Mouse (Mus musculus) spleen, adult 2 months (tissue): ENCODE results near the gene Pxdc1. TPM values are rescaled to one million over a fixed set of nuclear protein-coding genes. Genes with fewer than 3 reads are reported as not detected.
A peak's percentile ranks its signal among the peaks of the same experiment; 100 is the strongest.

ENCODE experiments used
- DNase-seq, 2 experiments: peaks; one replicate each; pipeline versions ENCODE4 v3.0.0 to v3.0.0-alpha.2; 2012 to 2021; ENCODE audit warnings: low spot score in 2 of 2, low read depth in 1 of 2
- H3K27ac ChIP-seq: fragments of 200-500 bp; 2 replicates; pipeline ENCODE4 v1.5.1; 2012; ENCODE audit warnings: low read length, inconsistent platforms; ENCODE audit not compliant: insufficient read depth
- H3K27me3 ChIP-seq: fragments of 200-500 bp; 2 replicates; pipeline ENCODE4 v1.6.1; 2012; ENCODE audit warnings: mild to moderate bottlenecking, moderate library complexity, low read length, inconsistent platforms; ENCODE audit not compliant: control insufficient read depth, insufficient read depth
- H3K36me3 ChIP-seq: fragments of 200-500 bp; 2 replicates; pipeline ENCODE4 v1.6.1; 2012; ENCODE audit warnings: mild to moderate bottlenecking, low read length, inconsistent platforms; ENCODE audit not compliant: control insufficient read depth, insufficient read depth
- H3K4me1 ChIP-seq: fragments of 200-500 bp; 2 replicates; pipeline ENCODE4 v1.6.1; 2011; ENCODE audit warnings: inconsistent platforms; ENCODE audit not compliant: control insufficient read depth, insufficient read depth, insufficient read length
- H3K4me3 ChIP-seq: fragments of 200-500 bp; 2 replicates; pipeline ENCODE4 v1.5.1; 2011; ENCODE audit warnings: mild to moderate bottlenecking, inconsistent platforms; ENCODE audit not compliant: insufficient read depth, insufficient read length; ENCODE audit errors: extremely low read depth
- CTCF ChIP-seq: fragments of 200-500 bp; IDR thresholded peaks from 2 replicates; pipeline ENCODE4 v1.5.1; 2011; ENCODE audit warnings: mild to moderate bottlenecking, inconsistent platforms; ENCODE audit not compliant: insufficient read depth, insufficient read length, insufficient replicate concordance; ENCODE audit errors: extremely low read depth
- POLR2A ChIP-seq: fragments of 200-500 bp; IDR thresholded peaks from 2 replicates; pipeline ENCODE4 v1.6.1; 2011; ENCODE audit warnings: low read depth, low read length, inconsistent platforms
- WGBS: fragments of 180-500 bp; shearing (Covaris S2); methylation state at CpG from one replicate; pipeline ENCODE4 v1.1.7; 2018; 5-methylcytosine and 5-hydroxymethylcytosine counted together
- polyA plus RNA-seq: library from polyadenylated mRNA; depleted of rRNA; stranded (reverse); fragments of >200 nt; gene quantifications from 2 replicates; pipeline ENCODE4 v1.2.3, GENCODE M21; 2012; rRNA removed

Gene Pxdc1
- polyA plus RNA-seq: 41.9 and 47.4 TPM in 2 replicates

DNA sequence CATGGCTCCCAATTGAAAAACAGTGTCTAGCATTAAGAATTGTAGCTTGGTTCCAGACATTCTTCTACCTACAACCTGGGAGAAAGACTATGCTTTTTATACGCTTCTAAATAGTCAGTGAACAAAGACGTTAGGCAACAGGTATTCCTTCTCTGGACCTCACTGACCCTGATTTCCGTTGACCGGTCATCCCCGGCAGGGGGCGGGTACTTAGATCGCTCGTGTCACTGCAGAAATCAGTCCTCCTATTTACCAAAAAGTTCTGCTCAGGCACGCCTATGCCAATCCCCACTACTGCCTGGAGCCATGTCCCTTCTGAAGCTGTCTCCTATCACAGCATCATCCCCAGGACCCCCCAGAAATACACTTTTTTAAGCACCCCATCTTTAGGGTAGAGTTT, at the start of gene Pxdc1:
Gene Pxdc1, minus strand, starts transcription at position 96 of the 400 bp plus-strand sequence.
- H3K27me3 ChIP-seq: peaks cover 5% of the 10 kb centered on the region; the same call in 1 of the 2 replicates
- H3K36me3 ChIP-seq: no peaks in the 10 kb centered on the region; the same call in 1 of the 2 replicates
- H3K4me3 ChIP-seq: peak within 1 kb of the TSS; percentile 82
- 49% methylated on average over 9 of the region's 9 CpGs for WGBS
- no peak for TF ChIP-seq POLR2A
- no peak for TF ChIP-seq CTCF
- H3K4me1 ChIP-seq: peaks cover 10% of the 10 kb centered on the region
- H3K27ac ChIP-seq: peak within 1 kb of the TSS; percentile 89
- DNase-seq: peak in 1 of 2 experiments; percentile 44

DNA sequence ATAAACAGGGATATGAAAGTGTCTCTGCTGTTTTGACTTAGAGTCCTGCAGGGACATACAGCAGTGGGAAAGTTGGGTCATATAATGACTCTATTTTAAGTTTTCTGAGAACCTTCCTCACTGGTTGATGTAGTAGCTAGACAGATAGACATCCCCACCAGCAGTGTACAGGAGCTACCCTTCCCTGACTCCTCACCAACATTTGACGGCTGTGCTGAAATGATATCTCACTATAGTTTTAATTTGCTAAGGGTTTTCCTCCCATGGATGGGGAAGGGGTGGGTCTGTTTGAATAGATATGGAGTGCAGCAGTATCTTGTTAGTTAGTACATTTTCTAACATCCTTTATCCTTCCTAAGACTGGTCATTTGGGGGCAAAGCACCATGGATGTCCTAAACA, 47.3 kb upstream of the Pxdc1 start:
- DNase-seq: no peak
- no peak for TF ChIP-seq CTCF
- TF ChIP-seq POLR2A: no peak
- no peak overlapping the region for H3K4me3 ChIP-seq
- H3K36me3 ChIP-seq: no peaks in the 10 kb centered on the region
- H3K27ac ChIP-seq: no peak overlapping the region
- H3K27me3 ChIP-seq: no peaks in the 10 kb centered on the region
- H3K4me1 ChIP-seq: peaks cover 7% of the 10 kb centered on the region
- WGBS: 78% methylated on average over 1 of the region's 1 CpGs

DNA sequence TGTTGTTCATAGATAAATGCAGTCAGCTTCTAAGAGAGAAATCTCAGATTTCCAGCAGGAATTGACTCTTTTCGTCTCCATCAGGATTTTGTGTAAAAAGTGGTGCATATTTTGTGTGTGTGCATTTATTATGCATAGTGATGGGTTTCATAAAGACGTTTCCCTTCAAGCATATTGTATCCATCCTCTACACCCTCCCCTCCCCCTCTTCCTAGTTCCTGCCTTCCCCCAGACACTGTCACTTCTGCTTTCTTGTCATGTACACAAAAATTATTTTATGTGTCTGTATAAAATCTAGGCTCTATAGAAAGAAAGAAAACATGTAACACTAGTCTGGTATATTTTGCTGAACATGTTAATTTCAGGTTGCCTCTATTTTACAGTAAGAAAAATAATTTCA, 46.8 kb upstream of the Pxdc1 start:
- DNase-seq: no peak
- no peaks in the 10 kb centered on the region for H3K36me3 ChIP-seq
- 29% methylated on average over 2 of the region's 2 CpGs for WGBS
- no peaks in the 10 kb centered on the region for H3K27me3 ChIP-seq
- H3K4me3 ChIP-seq: no peak overlapping the region
- TF ChIP-seq CTCF: no peak
- no peak for TF ChIP-seq POLR2A
- peaks cover 3% of the 10 kb centered on the region for H3K4me1 ChIP-seq
- no peak overlapping the region for H3K27ac ChIP-seq

DNA sequence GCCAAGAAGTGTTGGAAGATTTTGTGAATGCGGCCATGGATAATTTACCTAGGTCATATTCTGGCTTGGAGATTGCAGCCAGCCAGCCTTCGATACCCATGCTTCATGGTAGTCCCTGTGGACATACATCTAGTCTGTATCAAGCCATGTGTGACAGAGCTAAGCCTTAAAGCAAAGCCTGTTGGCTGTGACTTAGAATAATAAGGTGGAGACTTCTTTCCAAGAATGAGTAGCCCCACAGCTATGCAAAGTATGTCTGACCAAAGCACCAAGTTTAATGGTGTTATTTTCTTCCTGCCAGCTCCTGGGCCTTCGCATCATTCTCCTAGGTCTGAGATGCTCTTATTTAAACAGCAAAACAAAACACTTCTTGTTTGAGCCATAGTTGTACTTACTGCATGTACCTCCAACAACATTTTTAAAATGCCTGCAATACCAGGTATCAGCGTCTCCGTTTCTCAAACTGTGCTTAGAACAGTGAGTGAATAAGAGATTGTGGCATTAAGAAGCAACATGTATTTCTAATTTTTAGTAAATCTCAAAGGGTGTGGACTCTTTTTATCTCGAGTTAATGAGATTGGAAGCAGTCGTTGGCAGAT, 43.5 kb upstream of the Pxdc1 start:
- WGBS: 81% methylated on average over 7 of the region's 7 CpGs
- H3K4me1 ChIP-seq: peaks cover 3% of the 10 kb centered on the region; the same call in 1 of the 2 replicates
- TF ChIP-seq POLR2A: no peak
- TF ChIP-seq CTCF: no peak
- no peak overlapping the region for H3K27ac ChIP-seq
- no peaks in the 10 kb centered on the region for H3K36me3 ChIP-seq
- H3K27me3 ChIP-seq: no peaks in the 10 kb centered on the region
- H3K4me3 ChIP-seq: no peak overlapping the region
- no peak for DNase-seq

DNA sequence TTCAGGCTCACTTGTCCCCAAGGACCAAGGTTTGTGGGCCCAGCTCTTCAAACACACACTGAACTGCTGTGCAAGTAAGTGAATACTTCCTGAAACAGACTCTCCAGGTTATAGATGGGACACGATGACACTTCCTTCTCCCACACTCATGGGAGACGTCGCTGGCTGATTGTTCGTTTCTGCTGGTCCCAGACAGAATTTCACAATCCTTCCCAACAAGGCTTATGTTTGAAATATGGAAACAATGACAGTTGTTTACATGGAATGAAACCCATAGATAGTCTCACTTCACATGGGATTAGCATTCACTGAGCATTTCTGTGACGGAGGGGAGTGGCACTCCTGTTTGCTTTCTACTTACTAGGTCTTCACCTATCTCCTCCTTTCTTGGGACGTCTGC, 39.8 kb upstream of the Pxdc1 start:
- Histone ChIP-seq H3K4me3 (no peak overlapping the region), H3K27me3 (no peaks in the 10 kb centered on the region), H3K27ac (no peak overlapping the region), H3K4me1 (peaks cover 20% of the 10 kb centered on the region), H3K36me3 (no peaks in the 10 kb centered on the region)
- TF ChIP-seq CTCF (no peak), POLR2A (no peak)
- no peak for DNase-seq
- WGBS: 73% methylated on average over 6 of the region's 6 CpGs

DNA sequence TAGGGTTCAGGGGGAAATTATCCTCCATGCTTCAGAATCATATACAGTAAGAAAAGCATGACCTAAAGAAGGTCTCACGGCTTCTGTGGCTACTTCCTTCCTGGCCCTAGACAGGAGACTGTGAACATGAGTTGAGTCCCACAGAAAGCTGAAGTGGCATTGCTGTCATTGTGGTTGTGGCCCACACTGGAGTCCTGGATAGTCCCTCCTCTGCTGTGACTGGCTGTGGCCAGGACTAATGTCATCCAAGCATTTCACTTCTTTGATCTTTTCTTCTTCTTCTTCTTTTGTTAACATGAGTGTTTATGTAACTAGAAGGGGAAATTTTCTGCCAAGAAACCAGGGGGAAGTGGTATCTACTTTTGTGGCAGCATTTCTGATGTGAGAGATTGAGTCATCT, 37.8 kb upstream of the Pxdc1 start:
- Histone ChIP-seq H3K4me3 (no peak overlapping the region), H3K27me3 (no peaks in the 10 kb centered on the region), H3K27ac (peak overlapping the region; percentile 44), H3K36me3 (no peaks in the 10 kb centered on the region), H3K4me1 (peaks cover 20% of the 10 kb centered on the region)
- DNase-seq: no peak
- WGBS: 8% methylated on average over 1 of the region's 1 CpGs
- no peak for TF ChIP-seq POLR2A
- TF ChIP-seq CTCF: no peak

DNA sequence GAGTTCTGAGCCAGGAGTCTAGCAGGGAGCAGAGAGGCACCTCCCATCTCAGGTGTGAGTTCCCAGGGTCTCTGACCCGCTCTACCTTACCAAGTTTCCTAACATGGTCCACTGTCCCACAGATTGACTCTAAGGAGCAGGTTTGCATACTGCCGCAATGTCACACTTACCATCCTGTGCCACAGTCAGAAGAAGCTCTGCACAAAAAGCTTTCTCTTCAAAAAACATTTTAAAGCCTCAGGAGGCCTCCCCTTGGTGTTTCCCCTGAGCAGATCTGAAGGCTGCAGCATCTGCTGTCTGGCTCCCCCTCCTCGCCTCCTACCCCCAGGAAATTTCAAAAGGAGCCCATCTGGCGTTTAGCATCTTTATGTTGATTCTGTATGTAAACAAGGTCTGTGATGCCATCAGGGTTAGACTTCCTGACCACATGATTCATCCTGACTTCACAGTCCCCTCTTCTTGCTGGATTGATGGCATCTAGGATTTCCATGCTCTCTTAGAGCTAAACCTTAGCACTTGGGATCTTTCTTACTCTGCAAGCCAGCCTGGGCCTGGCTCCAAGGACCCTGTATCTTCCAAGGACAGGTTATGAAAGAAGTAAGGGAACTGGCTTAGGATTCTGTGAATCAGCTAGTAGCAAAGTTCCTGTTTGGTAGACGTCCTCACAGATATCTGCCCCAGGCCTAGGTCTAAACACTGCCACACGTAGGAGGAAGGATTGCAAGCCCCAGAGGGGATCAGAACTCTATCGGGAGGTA, 31.9 kb upstream of the Pxdc1 start:
- Histone ChIP-seq H3K4me3 (no peak overlapping the region), H3K27me3 (no peaks in the 10 kb centered on the region), H3K4me1 (peaks cover 32% of the 10 kb centered on the region; the same call in 1 of the 2 replicates), H3K27ac (peak overlapping the region; percentile 65), H3K36me3 (no peaks in the 10 kb centered on the region)
- WGBS: 48% methylated on average over 7 of the region's 7 CpGs
- no peak for DNase-seq
- no peak for TF ChIP-seq CTCF
- TF ChIP-seq POLR2A: no peak
